Mouse (Mus musculus) ES-E14 (cell line): ENCODE data around the gene Cd33. TPM values are rescaled to one million over a fixed set of nuclear protein-coding genes. Genes with fewer than 3 reads are reported as not detected.
A peak's percentile ranks its signal among the peaks of the same experiment; 100 is the strongest.

Experiments
- DNase-seq: peaks from one replicate; pipeline ENCODE4 v3.0.0-alpha.2; 2013; ENCODE audit warnings: low read depth, low spot score
- H3K27ac ChIP-seq: 2 replicates; pipeline ENCODE4 v1.5.1; 2012; ENCODE audit warnings: low read depth, mild to moderate bottlenecking, low read length, moderate library complexity, mixed read lengths; ENCODE audit not compliant: poor library complexity, insufficient read depth, severe bottlenecking
- H3K36me3 ChIP-seq: 2 replicates; pipeline ENCODE4 v1.6.1; 2012; ENCODE audit warnings: mild to moderate bottlenecking, low read length, moderate library complexity, mixed read lengths; ENCODE audit not compliant: control insufficient read depth, poor library complexity, insufficient read depth, severe bottlenecking
- H3K4me1 ChIP-seq, 2 experiments: fragments of 150-350 bp in 1 of 2; sonication (generic) in 1 of 2; 2 replicates each; pipeline ENCODE4 v1.6.1; 2012; ENCODE audit warnings: low read length in 2 of 2, mild to moderate bottlenecking in 1 of 2, mixed read lengths in 1 of 2; ENCODE audit not compliant: control insufficient read depth in 2 of 2, insufficient read depth in 2 of 2, poor library complexity in 1 of 2
- H3K4me3 ChIP-seq, 2 experiments: fragments of 150-350 bp in 1 of 2; sonication (generic) in 1 of 2; 2 replicates each; pipeline ENCODE4 v1.5.1; 2012; ENCODE audit warnings: low read length in 2 of 2, low read depth in 1 of 2, mild to moderate bottlenecking in 1 of 2, mixed read lengths in 1 of 2; ENCODE audit not compliant: insufficient read depth in 1 of 2, poor library complexity in 1 of 2, severe bottlenecking in 1 of 2
- H3K9ac ChIP-seq: 2 replicates; pipeline ENCODE4 v1.6.1; 2012; ENCODE audit warnings: low read depth, mild to moderate bottlenecking, low read length, mixed read lengths; ENCODE audit not compliant: poor library complexity, insufficient read depth, severe bottlenecking
- H3K9me3 ChIP-seq: fragments of 150-350 bp; sonication (generic); 2 replicates; pipeline ENCODE4 v1.6.1; 2012; ENCODE audit warnings: low read depth, mild to moderate bottlenecking, low read length; ENCODE audit not compliant: control insufficient read depth, insufficient read depth
- CHD2 ChIP-seq: IDR thresholded peaks from 2 replicates; pipeline ENCODE4 v1.6.1; 2014; ENCODE audit warnings: mild to moderate bottlenecking, low read depth, low read length, inconsistent platforms
- HCFC1 ChIP-seq: IDR thresholded peaks from 2 replicates; pipeline ENCODE4 v1.6.1; 2012; ENCODE audit warnings: low read length, inconsistent platforms, borderline replicate concordance; ENCODE audit not compliant: insufficient read depth
- MAFK ChIP-seq: IDR thresholded peaks from 2 replicates; pipeline ENCODE4 v1.6.1; 2014; ENCODE audit warnings: mild to moderate bottlenecking, low read depth, low read length, inconsistent platforms; ENCODE audit not compliant: insufficient read depth
- ZC3H11A ChIP-seq: IDR thresholded peaks from 2 replicates; pipeline ENCODE4 v1.6.1; 2012; ENCODE audit warnings: low read depth, mild to moderate bottlenecking, inconsistent platforms, low read length, borderline replicate concordance
- ZNF384 ChIP-seq: IDR thresholded peaks from 2 replicates; pipeline ENCODE4 v1.6.1; 2012; ENCODE audit warnings: low read depth, low read length, inconsistent platforms
- in situ Hi-C, 2 experiments: fragments of 600-800 bp; cut with MboI; formaldehyde crosslinking; loops; one replicate each; pipeline ENCODE4 v1.15.1; 2025; ENCODE audit warnings: low sequenced_read_pairs in 2 of 2, inconsistent platforms in 1 of 2; ENCODE audit not compliant: unreplicated experiment in 2 of 2
- total RNA-seq: library from RNA; depleted of rRNA; stranded (reverse); fragments of 300-350 nt; gene quantifications from 2 replicates; pipeline ENCODE4 v1.2.3, GENCODE M21; 2012; rRNA removed

The Cd33 gene
- total RNA-seq, 1 experiment: 0.04 TPM

DNA sequence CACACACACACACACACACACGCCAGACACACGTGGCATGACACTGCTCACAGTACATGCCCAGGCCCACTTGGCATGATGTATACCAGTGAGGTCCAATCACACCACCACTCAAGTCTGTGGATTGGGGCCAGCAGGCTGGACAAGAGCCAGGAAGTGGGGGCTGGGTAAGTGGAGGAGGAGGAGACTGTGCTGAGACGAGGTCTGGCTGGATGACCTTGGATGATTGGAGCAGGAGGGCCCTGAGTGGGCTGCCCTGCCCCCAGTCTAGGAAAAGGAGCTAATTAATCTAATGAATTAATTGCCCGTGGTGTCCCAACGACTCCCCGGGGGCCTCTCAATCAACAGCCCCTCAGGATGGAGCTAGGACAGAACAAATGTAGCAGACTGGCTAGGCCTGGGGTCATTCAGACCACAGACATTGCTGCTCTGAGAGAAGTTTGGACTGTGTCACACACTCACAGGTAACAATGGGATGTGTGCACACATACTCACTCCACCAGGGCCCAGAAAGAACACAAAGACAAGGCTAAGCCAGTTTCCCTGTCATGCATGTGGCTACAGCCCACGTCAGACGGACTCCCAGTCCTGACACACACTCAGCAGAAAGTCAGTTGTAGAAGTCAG lies 62.0 kb downstream of the Cd33 start:
- TF ChIP-seq ZC3H11A (no peak), ZNF384 (no peak), CHD2 (no peak), HCFC1 (no peak), MAFK (no peak)
- DNase-seq: no peak
- in situ Hi-C loops: no loop called here
- Histone ChIP-seq H3K9me3 (no peaks in the 10 kb centered on the region), H3K27ac (no peak overlapping the region), H3K36me3 (no peaks in the 10 kb centered on the region), H3K4me1 (peaks cover 0 to 3% of the 10 kb centered on the region in 2 experiments; a peak in 1 of 4 replicates), H3K4me3 (no peak overlapping the region), H3K9ac (no peak overlapping the region)

DNA sequence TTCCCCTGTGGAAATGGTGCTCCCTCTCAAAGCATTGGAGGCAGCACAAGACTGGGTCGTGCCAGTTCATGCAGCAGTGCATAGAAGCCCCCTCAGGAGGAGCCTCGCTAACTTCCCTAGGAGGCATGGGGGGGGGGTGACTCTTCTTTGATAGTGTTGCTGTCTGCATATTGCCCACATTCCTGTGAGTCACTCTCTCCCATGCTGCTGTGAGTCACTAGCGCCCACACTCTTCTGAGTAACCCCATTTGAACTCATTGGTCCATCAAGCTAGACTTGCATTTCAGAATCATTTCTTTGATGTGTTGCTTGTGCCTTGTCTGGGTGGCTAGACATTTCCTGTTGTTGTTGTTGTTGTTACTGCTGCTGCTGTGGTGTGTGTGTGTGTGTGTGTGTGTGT lies 63.0 kb downstream of the Cd33 start:
- TF ChIP-seq MAFK (no peak), CHD2 (no peak), ZC3H11A (no peak), ZNF384 (no peak), HCFC1 (no peak)
- DNase-seq: no peak
- Histone ChIP-seq H3K4me3 (no peak overlapping the region), H3K27ac (no peak overlapping the region), H3K4me1 (peaks cover 0 to 6% of the 10 kb centered on the region in 2 experiments; a peak in 1 of 4 replicates), H3K9ac (no peak overlapping the region), H3K36me3 (no peaks in the 10 kb centered on the region), H3K9me3 (no peaks in the 10 kb centered on the region)
- in situ Hi-C loops: no loop called here

DNA sequence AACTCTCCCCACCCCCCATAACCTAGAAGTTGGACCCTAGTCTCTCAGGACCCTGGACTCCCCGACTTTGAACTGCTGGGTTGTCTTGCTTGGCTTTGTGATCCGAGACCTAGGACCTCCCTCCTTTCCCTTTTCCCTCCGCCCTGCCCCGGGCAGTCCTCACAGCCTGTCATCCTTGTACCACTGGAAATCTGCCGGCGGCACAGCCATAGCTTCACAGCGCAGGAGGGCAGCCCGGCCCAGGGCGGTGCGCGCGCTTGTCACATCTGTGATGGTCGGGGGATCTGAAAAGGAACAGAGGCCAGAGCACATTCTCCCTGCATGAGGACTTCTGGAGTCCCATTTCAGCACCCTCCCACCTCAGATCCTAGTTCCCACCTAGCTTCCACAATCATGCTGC lies 67.9 kb downstream of the Cd33 start:
- no peak for TF ChIP-seq MAFK
- peak overlapping the region; percentile 12 to 58; a peak in 3 of 4 replicates for H3K4me3 ChIP-seq
- in situ Hi-C loops: no loop called here
- no peaks in the 10 kb centered on the region for H3K36me3 ChIP-seq
- no peaks in the 10 kb centered on the region for H3K9me3 ChIP-seq
- no peak overlapping the region for H3K9ac ChIP-seq
- no peak for DNase-seq
- no peak overlapping the region for H3K27ac ChIP-seq
- H3K4me1 ChIP-seq: peaks cover 0 to 5% of the 10 kb centered on the region in 2 experiments; a peak in 1 of 4 replicates

DNA sequence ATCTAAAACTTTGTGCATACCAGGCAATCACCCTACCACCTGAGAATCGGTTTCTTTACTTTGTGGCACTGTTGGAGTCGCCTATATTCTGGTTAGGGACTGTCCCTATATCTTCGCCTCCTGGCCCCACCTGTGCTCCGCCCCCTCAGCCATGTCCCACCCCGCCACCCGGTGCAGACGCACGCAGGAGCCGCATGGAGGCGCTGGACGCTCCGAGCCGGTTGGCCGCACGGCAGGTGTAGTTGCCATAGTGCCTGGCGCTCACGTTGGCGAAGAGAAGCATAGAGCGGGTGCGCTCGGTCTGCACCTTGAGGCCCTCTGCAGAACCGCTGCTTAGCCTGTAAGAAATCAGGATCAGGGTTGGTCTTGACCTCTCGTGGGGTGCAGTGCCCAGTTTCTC lies 68.5 kb downstream of the Cd33 start:
- Histone ChIP-seq H3K4me1 (peaks cover 0 to 5% of the 10 kb centered on the region in 2 experiments; a peak in 1 of 4 replicates), H3K9me3 (no peaks in the 10 kb centered on the region), H3K4me3 (peak overlapping the region; percentile 24 to 58; a peak in 3 of 4 replicates), H3K9ac (no peak overlapping the region), H3K27ac (no peak overlapping the region), H3K36me3 (no peaks in the 10 kb centered on the region)
- in situ Hi-C loops: no loop called here
- no peak for TF ChIP-seq MAFK
- TF ChIP-seq ZNF384: no peak
- no peak for TF ChIP-seq ZC3H11A
- TF ChIP-seq CHD2: no peak
- TF ChIP-seq HCFC1: no peak
- DNase-seq: peak; percentile 46

Other genes starting within 250 kb of the Cd33 start
- gene Zfp715, start 231.1 kb downstream of the Cd33 start, total RNA-seq: 12.9 and 13.6 TPM in 2 replicates
- gene Siglecf, start 193.1 kb downstream of the Cd33 start, total RNA-seq: 0.49 and 1.1 TPM in 2 replicates
- 1.6 and 1.9 TPM in 2 replicates for gene Siglecg, start 136.2 kb downstream of the Cd33 start, total RNA-seq
- 0.79 and 1.1 TPM in 2 replicates for gene Lim2, start 116.8 kb downstream of the Cd33 start, total RNA-seq
- gene Nkg7, start 107.4 kb downstream of the Cd33 start, total RNA-seq: 0.37 and 0.62 TPM in 2 replicates
- gene Cldnd2, start 103.6 kb downstream of the Cd33 start, total RNA-seq: not detected in 2 replicates
- 126 and 134 TPM in 2 replicates for gene Etfb, start 100.3 kb downstream of the Cd33 start, total RNA-seq
- gene Gm45233, start 100.3 kb downstream of the Cd33 start, total RNA-seq: not detected in 2 replicates
- 2.9 and 3.6 TPM in 2 replicates for gene Vsig10l, start 81.3 kb downstream of the Cd33 start, total RNA-seq
- 0.95 and 1.7 TPM in 2 replicates for gene Iglon5, start 54.4 kb downstream of the Cd33 start, total RNA-seq
- gene 4931406B18Rik, start 38.5 kb downstream of the Cd33 start, total RNA-seq: not detected in 2 replicates
- gene Zfp658, start 17.8 kb upstream of the Cd33 start, total RNA-seq: 1.9 and 2.1 TPM in 2 replicates
- gene Zfp719, start 35.2 kb upstream of the Cd33 start, total RNA-seq: 9.2 and 9.9 TPM in 2 replicates
- 13.0 and 17.7 TPM in 2 replicates for gene Zfp819, start 62.7 kb upstream of the Cd33 start, total RNA-seq
- 0.11 TPM in 1 of 2 replicates, not detected in the other for gene Ceacam18, start 90.3 kb upstream of the Cd33 start, total RNA-seq
- not detected in 2 replicates for gene Siglece, start 115.7 kb upstream of the Cd33 start, total RNA-seq
- 9.6 and 10.0 TPM in 2 replicates for gene Ctu1, start 127.6 kb upstream of the Cd33 start, total RNA-seq
- gene Klk14, start 146.0 kb upstream of the Cd33 start, total RNA-seq: 0.18 TPM in 1 of 2 replicates, not detected in the other
- 0.36 and 1.5 TPM in 2 replicates for gene Klk13, start 168.1 kb upstream of the Cd33 start, total RNA-seq
- gene Klk12, start 224.5 kb upstream of the Cd33 start, total RNA-seq: not detected in 2 replicates
- 1.7 and 2.4 TPM in 2 replicates for gene Klk11, start 230.2 kb upstream of the Cd33 start, total RNA-seq
- 4.4 TPM in 2 replicates for gene Klk10, start 236.6 kb upstream of the Cd33 start, total RNA-seq
- gene Klk9, start 247.5 kb upstream of the Cd33 start, total RNA-seq: 0.13 TPM in 1 of 2 replicates, not detected in the other